Mouse (Mus musculus) left cerebral cortex, postnatal 10 days (tissue): ENCODE measurements around the gene Tmod4. TPM values are rescaled to one million over a fixed set of nuclear protein-coding genes. Genes with fewer than 3 reads are reported as not detected.
A peak's percentile ranks its signal among the peaks of the same experiment; 100 is the strongest.

Experiments used
- DNase-seq, 2 experiments: peaks; one replicate each; pipeline ENCODE4 v3.0.0; 2021 to 2022; ENCODE audit warnings: low spot score in 2 of 2, mixed read lengths in 1 of 2; ENCODE audit errors: extremely low spot score in 1 of 2
- intact Hi-C: fragments of 180-260 bp; cut with DNase I; formaldehyde crosslinking; loops from one replicate; pipeline ENCODE4 v1.15.1; 2025
- microRNA-seq: library from miRNA; unstranded; fragments of <30 nt; microRNA quantifications from one replicate; pipeline ENCODE4 v1.2.0, GENCODE M21; 2022
- total RNA-seq, 2 experiments: library from RNA; stranded (reverse); gene quantifications; 2 replicates each; pipeline ENCODE4 v1.2.3; 2021

Gene Tmod4
- total RNA-seq, 2 experiments from 2014 or later = 0.81 to 0.83 TPM

DNA sequence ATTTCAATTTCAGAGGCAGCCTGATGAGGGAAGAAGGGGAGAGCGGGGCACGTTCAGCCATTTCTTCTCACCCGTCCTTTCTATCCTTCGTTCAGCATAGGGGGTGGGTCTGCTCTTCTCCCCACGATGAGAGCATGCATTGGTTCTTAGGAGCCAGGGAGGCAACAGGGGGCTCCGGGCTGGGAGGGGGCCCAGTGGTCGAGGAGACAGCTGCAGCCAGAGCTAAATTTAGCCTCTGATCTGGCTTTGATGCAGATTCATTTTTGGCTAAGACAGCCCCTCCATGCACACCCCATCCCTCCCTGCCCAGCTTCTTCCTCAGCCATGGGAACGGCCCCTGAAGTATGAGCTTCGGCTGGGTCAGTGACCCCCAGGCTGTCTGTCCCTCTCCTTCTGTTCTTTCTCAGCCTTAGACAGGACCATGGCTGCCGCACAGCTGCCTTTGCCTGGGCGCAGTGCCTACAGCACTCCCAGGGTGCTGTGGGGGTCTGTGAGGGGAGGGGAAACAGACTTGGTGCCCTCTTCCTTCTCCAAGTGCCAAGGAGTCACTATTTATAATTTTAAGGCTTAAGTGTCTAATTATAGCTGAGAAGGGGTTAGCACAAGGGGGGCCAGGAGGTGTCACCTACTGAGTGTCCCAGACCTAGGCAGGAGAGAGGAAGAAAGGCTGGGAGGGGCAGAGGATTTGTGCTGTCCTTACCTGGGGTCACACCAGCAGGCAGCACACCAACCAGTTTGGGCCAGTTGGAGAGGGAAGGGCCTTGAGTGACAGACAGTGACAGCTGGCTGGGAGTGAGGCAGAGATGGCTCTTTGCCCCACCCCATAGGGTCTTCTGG, 39.4 kb downstream of the Tmod4 start:
- peak in 1 of 2 experiments; percentile 32 for DNase-seq
- intact Hi-C loops = loop anchor here (5.0 kb wide), 2 partner anchors 39 to 54 kb away; partner anchors contain the start of gene Gabpb2

DNA sequence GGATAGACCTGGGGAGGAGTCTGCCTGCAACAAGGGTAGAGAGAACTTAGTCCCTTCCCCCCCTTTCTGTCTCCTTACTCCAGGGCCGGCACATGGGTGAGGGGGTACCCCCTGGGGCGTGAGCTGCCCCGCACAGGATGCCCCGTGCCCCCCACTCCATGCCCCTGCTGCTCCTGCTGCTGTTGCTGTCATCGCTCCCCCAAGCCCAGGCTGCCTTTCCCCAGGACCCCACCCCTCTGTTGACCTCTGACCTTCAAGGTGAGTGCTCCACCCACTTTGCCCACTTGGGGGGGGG, 39.9 kb downstream of the Tmod4 start:
- no peak for DNase-seq
- intact Hi-C loops = loop anchor here (5.0 kb wide), 2 partner anchors 38 to 53 kb away; partner anchors contain the start of gene Gabpb2

DNA sequence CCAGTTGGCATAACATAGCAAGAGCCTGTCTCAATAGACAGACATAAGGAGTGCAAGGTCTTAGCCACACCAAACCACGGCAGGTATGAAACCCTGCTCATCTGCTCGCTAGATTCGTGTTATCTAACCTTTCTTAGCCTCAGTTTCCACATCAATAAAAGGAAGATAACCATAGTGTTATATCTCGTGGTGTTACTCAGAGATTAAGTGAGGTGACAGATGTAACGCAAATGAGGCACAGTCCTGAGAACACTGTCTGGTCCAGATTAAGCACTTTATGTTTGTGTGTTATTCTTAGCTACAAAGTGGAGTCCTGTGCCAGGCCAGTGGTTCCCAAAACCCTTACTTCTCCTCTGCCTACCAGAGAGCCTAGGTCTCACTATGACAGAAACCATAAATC, 40.6 kb downstream of the Tmod4 start:
- intact Hi-C loops = loop anchor here (5.0 kb wide), 2 partner anchors 37 to 52 kb away; partner anchors contain the start of gene Gabpb2

DNA sequence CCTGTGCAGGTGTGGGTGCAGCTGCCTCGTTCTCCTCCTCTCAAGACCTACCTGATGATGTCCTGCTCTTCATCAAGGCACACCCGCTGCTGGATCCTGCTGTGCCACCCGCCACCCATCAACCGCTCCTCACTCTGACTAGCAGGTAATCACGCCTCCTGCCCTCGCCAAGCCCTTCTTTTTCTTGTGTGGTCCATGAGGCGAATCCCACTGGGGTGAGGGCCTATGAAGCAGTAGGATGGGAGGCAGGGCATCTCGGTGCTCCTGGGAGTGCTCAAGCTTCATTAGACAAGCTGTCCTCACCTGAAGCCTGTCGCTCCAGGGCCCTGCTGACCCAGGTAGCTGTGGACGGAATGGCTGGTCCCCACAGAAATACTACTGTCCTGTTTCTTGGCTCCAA, 45.7 kb downstream of the Tmod4 start:
- DNase-seq = no peak
- intact Hi-C loops = no loop called here

More for the DNA sequence above, 40.6 kb downstream of the Tmod4 start:
- DNase-seq = no peak

DNA sequence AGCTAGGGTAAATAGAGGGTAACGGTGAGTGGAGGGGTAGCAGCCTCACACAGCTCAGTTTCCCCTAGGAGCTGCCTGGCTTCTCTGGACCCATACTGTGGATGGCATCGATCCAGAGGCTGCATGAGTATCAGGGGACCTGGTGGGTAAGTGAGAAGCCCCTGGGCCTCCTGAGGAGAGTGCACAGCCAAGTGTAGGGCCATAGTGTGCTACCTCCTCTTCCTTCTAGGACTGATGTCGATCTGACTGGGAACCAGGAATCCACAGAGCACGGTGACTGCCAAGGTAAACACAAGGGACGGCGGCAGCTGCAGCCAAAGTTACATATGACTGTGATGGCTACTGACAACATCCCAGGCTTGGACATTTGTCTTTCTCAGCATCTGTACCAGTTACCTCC, 46.8 kb downstream of the Tmod4 start:
- DNase-seq = no peak
- intact Hi-C loops = no loop called here

DNA sequence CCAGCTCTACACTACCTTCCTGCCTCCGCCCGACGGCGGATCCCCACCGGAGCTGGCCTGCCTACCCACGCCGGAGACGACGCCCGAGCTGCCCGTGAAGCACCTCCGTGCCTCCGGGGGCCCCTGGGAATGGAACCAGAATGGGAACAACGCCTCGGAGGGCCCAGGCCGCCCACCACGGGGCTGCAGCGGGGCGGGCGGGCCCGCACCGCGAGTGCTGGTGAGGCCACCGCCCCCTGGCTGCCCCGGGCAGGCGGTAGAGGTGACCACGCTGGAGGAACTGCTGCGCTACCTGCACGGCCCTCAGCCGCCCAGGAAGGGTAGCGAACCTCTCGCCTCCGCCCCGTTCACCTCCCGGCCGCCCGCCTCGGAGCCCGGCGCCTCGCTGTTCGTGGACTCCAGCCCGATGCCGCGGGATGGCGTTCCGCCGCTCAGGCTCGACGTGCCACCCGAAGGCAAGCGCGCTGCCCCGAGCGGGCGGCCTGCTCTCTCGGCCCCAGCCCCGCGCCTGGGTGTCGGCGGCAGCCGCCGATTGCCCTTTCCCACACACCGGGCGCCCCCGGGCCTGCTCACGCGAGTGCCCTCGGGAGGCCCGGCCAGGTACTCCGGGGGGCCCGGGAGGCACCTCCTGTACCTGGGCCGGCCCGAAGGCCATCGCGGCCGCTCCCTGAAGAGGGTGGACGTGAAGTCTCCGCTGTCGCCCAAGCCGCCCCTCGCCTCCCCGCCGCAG, 48.4 kb downstream of the Tmod4 start:
- no peak for DNase-seq
- intact Hi-C loops = no loop called here

GRCm38 (mm10) chr3:95173256-95173949, 49.1 kb downstream of the Tmod4 start:
- peak in 1 of 2 experiments; percentile 52 for DNase-seq
- intact Hi-C loops = no loop called here

DNA sequence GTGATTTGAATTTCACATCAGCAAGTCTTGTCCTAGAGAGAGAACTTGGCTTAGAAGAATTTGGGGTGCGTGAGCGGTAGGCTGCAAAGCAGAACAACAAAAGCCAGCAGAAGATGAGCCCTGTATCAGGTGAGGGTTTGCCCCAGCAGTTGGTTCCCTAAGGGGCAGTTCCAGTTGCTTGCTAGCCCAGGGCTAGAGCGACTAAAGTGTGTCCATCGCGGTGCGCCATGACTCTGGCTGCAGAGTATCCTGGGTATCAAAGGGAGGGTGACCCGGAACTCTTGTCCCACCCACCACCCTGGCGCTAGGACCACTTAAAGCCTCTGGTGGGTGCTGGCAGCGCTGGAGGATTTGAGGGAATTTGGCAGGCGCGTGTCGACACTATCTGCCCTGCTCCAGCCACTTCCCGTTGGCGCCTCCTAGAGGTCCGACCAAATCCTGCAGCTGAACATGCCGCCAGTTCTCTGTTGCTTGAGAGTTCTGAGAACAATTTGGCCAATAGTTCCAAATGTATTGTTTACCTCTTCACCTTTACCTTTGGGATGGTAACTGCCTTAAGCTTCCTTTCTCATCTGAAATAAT, 49.8 kb downstream of the Tmod4 start:
- intact Hi-C loops = no loop called here
- DNase-seq = peak; percentile 81 to 88

- no peak for DNase-seq
- intact Hi-C loops = no loop called here
These were observed 52.2 kb downstream of the Tmod4 start for GRCm38 (mm10) chr3:95176500-95176899.

DNA sequence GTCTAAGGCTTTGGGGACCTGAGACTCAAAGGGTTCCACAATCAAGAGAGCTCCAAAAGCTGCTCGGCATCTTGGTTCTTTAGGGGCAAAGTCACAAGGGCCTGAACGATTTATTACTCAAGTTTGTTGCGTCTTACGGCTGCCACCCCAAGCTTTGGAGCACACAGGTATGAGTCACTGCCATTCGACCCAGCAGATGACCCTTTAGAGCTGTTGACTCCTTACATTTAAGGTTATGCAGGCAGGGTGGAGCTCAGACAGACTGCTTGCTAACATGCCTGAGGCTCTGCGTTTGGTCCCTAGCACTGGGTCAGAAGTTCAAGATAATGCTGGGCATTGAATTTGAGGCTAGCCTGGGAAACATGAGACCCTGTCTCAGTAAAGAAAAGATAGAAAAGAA, 53.3 kb downstream of the Tmod4 start:
- DNase-seq = no peak
- intact Hi-C loops = no loop called here

Small RNAs within 50 kb of the gene (microRNA-seq; reads per million reads assigned to microRNA genes)
- gene Mir8099-1 = not detected

Other genes starting within 250 kb of the Tmod4 start
- 100 to 1,000 TPM; 274 to 309 TPM for gene Psmb4, start 237.5 kb upstream of the Tmod4 start, total RNA-seq
- 1 to 10 TPM; 3.2 to 3.8 TPM for gene Selenbp1, start 191.4 kb upstream of the Tmod4 start, total RNA-seq
- gene Rfx5, start 170.4 kb upstream of the Tmod4 start, total RNA-seq = 10 to 100 TPM; 26.8 to 27.5 TPM
- 10 to 100 TPM; 47.9 to 49.7 TPM for gene Pi4kb, start 149.7 kb upstream of the Tmod4 start, total RNA-seq
- 10 to 100 TPM; 20.8 to 21.8 TPM for gene Zfp687, start 109.0 kb upstream of the Tmod4 start, total RNA-seq
- gene Psmd4, start 81.9 kb upstream of the Tmod4 start, total RNA-seq = 100 to 1,000 TPM; 155 to 167 TPM
- 10 to 100 TPM; 27.8 to 29.2 TPM for gene Pip5k1a, start 17.5 kb upstream of the Tmod4 start, total RNA-seq
- 10 to 100 TPM; 41.6 to 43.7 TPM for gene Vps72, start 13.5 kb upstream of the Tmod4 start, total RNA-seq
- 10 to 100 TPM; 30.5 to 36.6 TPM for gene Scnm1, start 9.5 kb downstream of the Tmod4 start, total RNA-seq
- gene Lysmd1, start 9.6 kb downstream of the Tmod4 start, total RNA-seq = 10 to 100 TPM; 23.2 to 23.5 TPM
- 1 to 10 TPM; 2.7 to 2.8 TPM for gene Tnfaip8l2, start 17.9 kb downstream of the Tmod4 start, total RNA-seq
- gene Sema6c, start 36.0 kb downstream of the Tmod4 start, total RNA-seq = 10 to 100 TPM; 60.5 to 73.6 TPM
- gene Gabpb2, start 93.4 kb downstream of the Tmod4 start, total RNA-seq = 1 to 10 TPM; 7.6 to 8.5 TPM
- 10 to 100 TPM; 66.1 to 71.3 TPM for gene Cdc42se1, start 104.3 kb downstream of the Tmod4 start, total RNA-seq
- 100 to 1,000 TPM; 599 to 606 TPM for gene Mllt11, start 107.7 kb downstream of the Tmod4 start, total RNA-seq
- gene Gm128, start 117.1 kb downstream of the Tmod4 start, total RNA-seq = not detected
- under 1 TPM; 0.58 to 0.63 TPM for gene Bnipl, start 126.7 kb downstream of the Tmod4 start, total RNA-seq
- gene Mindy1, start 156.9 kb downstream of the Tmod4 start, total RNA-seq = 10 to 100 TPM; 25.3 to 26.2 TPM
- 10 to 100 TPM; 44.3 to 46.4 TPM for gene Prune1, start 157.6 kb downstream of the Tmod4 start, total RNA-seq
- gene Anxa9, start 182.7 kb downstream of the Tmod4 start, total RNA-seq = under 1 TPM; 0.36 to 0.41 TPM
- gene Cers2, start 190.3 kb downstream of the Tmod4 start, total RNA-seq = 10 to 100 TPM; 39.2 to 40.3 TPM
- gene Setdb1, start 232.7 kb downstream of the Tmod4 start, total RNA-seq = 10 to 100 TPM; 46.8 to 47.2 TPM